Mouse (Mus musculus) cerebellum, adult 2 months (tissue): ENCODE data around the gene Polq. TPM values are rescaled to one million over a fixed set of nuclear protein-coding genes. Genes with fewer than 3 reads are reported as not detected.

Source experiments
- DNase-seq, 2 experiments: peaks; one replicate each; pipeline ENCODE4 v3.0.0; 2021
- H3K27ac ChIP-seq: fragments of 200-500 bp; 2 replicates; pipeline ENCODE4 v1.5.1; 2012; ENCODE audit warnings: low read length, control low read depth, inconsistent platforms; ENCODE audit not compliant: insufficient read depth
- H3K27me3 ChIP-seq: fragments of 200-500 bp; 2 replicates; pipeline ENCODE4 v1.6.1; 2012; ENCODE audit warnings: inconsistent platforms, mild to moderate bottlenecking, low read length, moderate library complexity; ENCODE audit not compliant: control insufficient read depth, insufficient read depth
- H3K4me1 ChIP-seq: fragments of 200-500 bp; 2 replicates; pipeline ENCODE4 v1.6.1; 2011; ENCODE audit warnings: low read length; ENCODE audit not compliant: control insufficient read depth, insufficient read depth
- H3K4me3 ChIP-seq: fragments of 200-500 bp; replicated peaks from 2 replicates; pipeline ENCODE3; 2011; ENCODE audit warnings: mild to moderate bottlenecking, low read depth, low read length, control low read depth; ENCODE audit not compliant: insufficient read depth
- CTCF ChIP-seq: fragments of 200-500 bp; IDR thresholded peaks from 2 replicates; pipeline ENCODE4 v1.5.1; 2011; ENCODE audit warnings: low read depth, mild to moderate bottlenecking, control low read depth, low read length, moderate library complexity, borderline replicate concordance; ENCODE audit not compliant: insufficient read depth
- POLR2A ChIP-seq: fragments of 200-500 bp; IDR thresholded peaks from 2 replicates; pipeline ENCODE4 v1.6.1; 2011; ENCODE audit warnings: low read length, control low read depth, borderline replicate concordance; ENCODE audit not compliant: insufficient read depth
- WGBS: fragments of 180-500 bp; shearing (Covaris S2); methylation state at CpG from one replicate; pipeline ENCODE4 v1.1.7; 2018; 5-methylcytosine and 5-hydroxymethylcytosine counted together
- polyA plus RNA-seq: library from polyadenylated mRNA; depleted of rRNA; stranded (reverse); fragments of >200 nt; gene quantifications from 2 replicates; pipeline ENCODE4 v1.2.3, GENCODE M21; 2012

Polq gene
- polyA plus RNA-seq, 1 experiment = 0.90 TPM

- Histone ChIP-seq H3K4me3 (no peak overlapping the region), H3K27me3 (no peaks in the 10 kb centered on the region), H3K27ac (no peak overlapping the region), H3K4me1 (peaks cover 5% of the 10 kb centered on the region; the same call in 1 of the 2 replicates)
- DNase-seq = peak in 1 of 2 experiments; percentile 45
- no peak for TF ChIP-seq POLR2A
- TF ChIP-seq CTCF = no peak
- 18% methylated on average over 3 of the region's 3 CpGs for WGBS
Measured at GRCm38 (mm10) chr16:37031996-37032395, 20.4 kb downstream of the Polq start.

DNA sequence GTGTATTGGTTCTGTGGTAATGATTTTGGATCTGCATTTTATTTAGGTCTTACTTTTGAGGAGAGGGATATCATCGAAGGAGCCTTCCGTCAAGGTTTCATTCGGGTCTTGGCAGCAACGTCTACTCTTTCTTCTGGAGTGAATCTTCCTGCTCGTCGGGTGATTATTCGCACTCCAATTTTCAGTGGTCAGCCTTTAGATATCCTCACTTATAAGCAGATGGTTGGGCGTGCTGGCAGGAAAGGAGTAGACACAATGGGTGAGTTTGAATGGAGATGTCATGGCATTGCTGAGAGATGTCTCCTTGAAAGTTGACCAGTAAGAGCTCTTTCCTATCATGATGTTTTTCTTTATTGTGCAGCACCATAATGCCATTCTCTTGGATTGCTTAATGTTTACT is 23.2 kb downstream of the Polq start:
- no peak overlapping the region for H3K4me3 ChIP-seq
- whole genome bisulfite sequencing = 17% methylated on average over 8 of the region's 8 CpGs
- TF ChIP-seq POLR2A (no peak), CTCF (no peak)
- H3K27me3 ChIP-seq = no peaks in the 10 kb centered on the region
- DNase-seq = peak in 1 of 2 experiments; percentile 20
- H3K27ac ChIP-seq = no peak overlapping the region
- H3K4me1 ChIP-seq = peaks cover 3% of the 10 kb centered on the region; the same call in 1 of the 2 replicates

- H3K4me1 ChIP-seq = no peaks in the 10 kb centered on the region; the same call in 1 of the 2 replicates
- no peaks in the 10 kb centered on the region for H3K27me3 ChIP-seq
- DNase-seq = no peak
- H3K27ac ChIP-seq = no peak overlapping the region
- WGBS = 94% methylated on average over 3 of the region's 3 CpGs
- TF ChIP-seq POLR2A (no peak), CTCF (no peak)
- no peak overlapping the region for H3K4me3 ChIP-seq
Measured at GRCm38 (mm10) chr16:37059631-37060030, 48.0 kb downstream of the Polq start.

GRCm38 (mm10) chr16:37061261-37061660 is 49.7 kb downstream of the Polq start:
- DNase-seq = peak; percentile 13 to 60
- no peaks in the 10 kb centered on the region; the same call in 1 of the 2 replicates for H3K4me1 ChIP-seq
- no peak overlapping the region for H3K27ac ChIP-seq
- 51% methylated on average over 4 of the region's 4 CpGs for WGBS
- H3K27me3 ChIP-seq = no peaks in the 10 kb centered on the region
- no peak for TF ChIP-seq CTCF
- no peak for TF ChIP-seq POLR2A
- H3K4me3 ChIP-seq = no peak overlapping the region

- H3K4me1 ChIP-seq = no peaks in the 10 kb centered on the region
- DNase-seq = no peak
- 97% methylated on average over 5 of the region's 5 CpGs for WGBS
- H3K4me3 ChIP-seq = no peak overlapping the region
- no peak overlapping the region for H3K27ac ChIP-seq
- no peaks in the 10 kb centered on the region for H3K27me3 ChIP-seq
- no peak for TF ChIP-seq CTCF
- TF ChIP-seq POLR2A = no peak
Measured at GRCm38 (mm10) chr16:37072354-37072753, 60.8 kb downstream of the Polq start.

- Histone ChIP-seq H3K27ac (no peak overlapping the region), H3K4me3 (no peak overlapping the region), H3K4me1 (no peaks in the 10 kb centered on the region), H3K27me3 (no peaks in the 10 kb centered on the region)
- 65% methylated on average over 1 of the region's 1 CpGs for WGBS
- DNase-seq = no peak
- TF ChIP-seq CTCF (no peak), POLR2A (no peak)
Measured at GRCm38 (mm10) chr16:37089648-37090047, 78.1 kb downstream of the Polq start.

GRCm38 (mm10) chr16:37094169-37094833 is 82.7 kb downstream of the Polq start:
- Histone ChIP-seq H3K4me1 (no peaks in the 10 kb centered on the region), H3K27me3 (no peaks in the 10 kb centered on the region), H3K4me3 (no peak overlapping the region), H3K27ac (no peak overlapping the region)
- no peak for TF ChIP-seq POLR2A
- no peak for TF ChIP-seq CTCF
- 52% methylated on average over 4 of the region's 4 CpGs for WGBS
- no peak for DNase-seq

GRCm38 (mm10) chr16:37108763-37109162 is 97.2 kb downstream of the Polq start:
- no peak overlapping the region for H3K4me3 ChIP-seq
- 14% methylated on average over 5 of the region's 5 CpGs for WGBS
- H3K27me3 ChIP-seq = no peaks in the 10 kb centered on the region
- H3K27ac ChIP-seq = peak overlapping the region; percentile 86
- H3K4me1 ChIP-seq = peaks cover 4% of the 10 kb centered on the region
- TF ChIP-seq CTCF = no peak
- TF ChIP-seq POLR2A = no peak
- DNase-seq = peak; percentile 50 to 68
